Mouse (Mus musculus): ENCODE data around the gene Mss51. TPM values are rescaled to one million over a fixed set of nuclear protein-coding genes. Genes with fewer than 3 reads are reported as not detected.

Mss51 gene
- polyA plus RNA-seq, 1 experiment from 2014 or later = not detected

Other genes starting within 250 kb of the Mss51 start
- gene Kcnk16, start 227.7 kb downstream of the Mss51 start, polyA plus RNA-seq (2018) = not detected in 3 replicates
- 14.1 to 21.2 TPM (median 17.6 TPM) in 3 replicates for gene Nudt13, start 202.2 kb downstream of the Mss51 start, polyA plus RNA-seq (2018)
- gene Ecd, start 148.8 kb downstream of the Mss51 start, polyA plus RNA-seq (2018) = 20.4 to 33.9 TPM (median 25.3 TPM) in 3 replicates
- 17.1 to 22.7 TPM (median 22.6 TPM) in 3 replicates for gene Fam149b, start 148.7 kb downstream of the Mss51 start, polyA plus RNA-seq (2018)
- gene Dnajc9, start 108.0 kb downstream of the Mss51 start, polyA plus RNA-seq (2018) = 18.9 to 48.0 TPM (median 43.5 TPM) in 3 replicates
- gene Mrps16, start 103.3 kb downstream of the Mss51 start, polyA plus RNA-seq (2018) = 11.6 to 27.2 TPM (median 18.7 TPM) in 3 replicates
- gene Cfap70, start 44.7 kb downstream of the Mss51 start, polyA plus RNA-seq (2018) = not detected in 3 replicates
- 105 to 128 TPM (median 106 TPM) in 3 replicates for gene Anxa7, start 16.8 kb downstream of the Mss51 start, polyA plus RNA-seq (2018)
- 39.2 to 44.9 TPM (median 43.1 TPM) in 3 replicates for gene Ppp3cb, start 49.7 kb upstream of the Mss51 start, polyA plus RNA-seq (2018)
- 2.2 to 2.9 TPM (median 2.5 TPM) in 3 replicates for gene Usp54, start 144.2 kb upstream of the Mss51 start, polyA plus RNA-seq (2018)
- gene Myoz1, start 159.6 kb upstream of the Mss51 start, polyA plus RNA-seq (2018) = 0.37 to 1.8 TPM (median 0.59 TPM) in 3 replicates
- gene Synpo2l, start 171.5 kb upstream of the Mss51 start, polyA plus RNA-seq (2018) = not detected in 3 replicates
- 43.0 to 56.3 TPM (median 51.3 TPM) in 3 replicates for gene Sec24c, start 177.4 kb upstream of the Mss51 start, polyA plus RNA-seq (2018)
- 6.3 to 12.2 TPM (median 8.0 TPM) in 3 replicates for gene Fut11, start 198.1 kb upstream of the Mss51 start, polyA plus RNA-seq (2018)
- gene Chchd1, start 206.1 kb upstream of the Mss51 start, polyA plus RNA-seq (2018) = 58.9 to 120 TPM (median 68.1 TPM) in 3 replicates
- gene Zswim8, start 210.7 kb upstream of the Mss51 start, polyA plus RNA-seq (2018) = 38.2 to 53.2 TPM (median 47.0 TPM) in 3 replicates
- 30.3 to 67.9 TPM (median 35.8 TPM) in 3 replicates for gene Ndst2, start 237.7 kb upstream of the Mss51 start, polyA plus RNA-seq (2018)